Comparison of ENCODE assay signal across 21 mouse cellular contexts in genomic region chrX:76116562-76116961, GRCm38 (mm10).
A peak's percentile ranks its signal among the peaks of the same experiment; 100 is the strongest.
DNase-seq lines count a peak whose midpoint lies in the region; ATAC-seq and TF ChIP-seq lines count a peak whose summit lies in the region.
"Had no signal": no experiment of that assay in that cellular context is flagged by ENCODE, and none has a peak within 500 bp of the region (broad histone marks: within the 10 kb centered on the region; RNA-seq: fewer than 3 reads in every experiment).

No protein-coding gene starts in this region.

- TF ChIP-seq CTCF in embryonic fibroblast, embryonic 13.5 days (IDR thresholded peaks at IDR 0.05; ENCODE audit: borderline replicate concordance, insufficient read depth, low read length) = no peak

- H3K36me3 ChIP-seq in lung, embryonic 15.5 days = no peaks in the 10 kb centered on the region
- no peaks in the 10 kb centered on the region for H3K36me3 ChIP-seq in myocyte (ENCODE audit: control insufficient read depth, insufficient read depth)
- H3K36me3 ChIP-seq: embryonic facial prominence, embryonic 10.5 days; embryonic facial prominence, embryonic 12.5 days; forebrain, embryonic 10.5 days; forebrain, embryonic 12.5 days had no signal

- H3K27ac ChIP-seq in lung, embryonic 15.5 days = peak overlapping the region; percentile 53; the same call in 1 of the 2 replicates
- peak overlapping the region; percentile 40; the same call in 1 of the 2 replicates for H3K27ac ChIP-seq in embryonic fibroblast, embryonic 13.5 days (ENCODE audit: insufficient read depth, low read length)
- H3K27ac ChIP-seq: embryonic facial prominence, embryonic 10.5 days; embryonic facial prominence, embryonic 12.5 days; forebrain, embryonic 10.5 days; forebrain, embryonic 12.5 days had no signal

- no peaks in the 10 kb centered on the region for H3K4me1 ChIP-seq in lung, embryonic 15.5 days
- H3K4me1 ChIP-seq in embryonic fibroblast, embryonic 13.5 days (ENCODE audit: control insufficient read depth, insufficient read depth, low read length) = no peaks in the 10 kb centered on the region
- H3K4me1 ChIP-seq: embryonic facial prominence, embryonic 10.5 days; embryonic facial prominence, embryonic 12.5 days; forebrain, embryonic 10.5 days; forebrain, embryonic 12.5 days had no signal

- H3K4me2 ChIP-seq in lung, embryonic 15.5 days = no peak overlapping the region
- H3K4me2 ChIP-seq in myocyte (ENCODE audit: low read depth) = peak overlapping the region; percentile 8
- H3K4me2 ChIP-seq: embryonic facial prominence, embryonic 12.5 days; forebrain, embryonic 12.5 days had no signal

- H3ac ChIP-seq in myocyte (ENCODE audit: control insufficient read depth, insufficient read length) = no peak overlapping the region

- H3K9ac ChIP-seq in lung, embryonic 15.5 days = no peak overlapping the region
- H3K9ac ChIP-seq: embryonic facial prominence, embryonic 12.5 days; forebrain, embryonic 12.5 days had no signal

- H3K9me3 ChIP-seq in lung, embryonic 15.5 days = no peaks in the 10 kb centered on the region
- H3K9me3 ChIP-seq: embryonic facial prominence, embryonic 10.5 days; embryonic facial prominence, embryonic 12.5 days; forebrain, embryonic 10.5 days; forebrain, embryonic 12.5 days had no signal

- no peaks in the 10 kb centered on the region for H3K27me3 ChIP-seq in lung, embryonic 15.5 days
- no peaks in the 10 kb centered on the region for H3K27me3 ChIP-seq in myocyte (ENCODE audit: control insufficient read depth, insufficient read depth, insufficient read length)
- H3K27me3 ChIP-seq: embryonic facial prominence, embryonic 12.5 days; forebrain, embryonic 12.5 days had no signal

- no peak for TF ChIP-seq POLR2A in embryonic fibroblast, embryonic 13.5 days (IDR thresholded peaks at IDR 0.05; ENCODE audit: low read depth, low read length)
- TF ChIP-seq POLR2A in myocyte (IDR thresholded peaks at IDR 0.05; ENCODE audit: insufficient read length, low read depth) = no peak

- no peak overlapping the region for H3K4me3 ChIP-seq in lung, embryonic 15.5 days
- H3K4me3 ChIP-seq in embryonic fibroblast, embryonic 13.5 days (ENCODE audit: insufficient read depth, low read length) = no peak overlapping the region
- H3K4me3 ChIP-seq in myocyte = no peak overlapping the region
- H3K4me3 ChIP-seq: embryonic facial prominence, embryonic 10.5 days; embryonic facial prominence, embryonic 12.5 days; erythroblast, embryonic 14.5 days; forebrain, embryonic 10.5 days; forebrain, embryonic 12.5 days had no signal

- 45% methylated on average over 1 of the region's 1 CpGs for WGBS in lung, embryonic 15.5 days

- H3K79me2 ChIP-seq in myocyte (ENCODE audit: control insufficient read depth, insufficient read depth) = no peaks in the 10 kb centered on the region

- no peak for DNase-seq in lung, postnatal 10 days
- DNase-seq in kidney, postnatal 10 days = no peak
- DNase-seq: adrenal gland, adult 8-10 months; adrenal gland, postnatal 14 days; adrenal gland, postnatal 36 days; cerebellum, adult 11-12 months; cerebellum, adult 2 months; cerebellum, adult 9-10 months; cerebellum, postnatal 10 days; cerebellum, postnatal 25 days had no signal

- peak; percentile 70; the same call in 1 of the 2 replicates for ATAC-seq in lung, embryonic 15.5 days (ENCODE audit: borderline replicate concordance, extremely low read depth, low FRiP score, low TSS enrichment)
- ATAC-seq: activated CD4-positive, CD25-positive, alpha-beta regulatory T cell, adult 4 months; forebrain, embryonic 14.5 days; Patski had no signal

TF ChIP-seq in myocyte, 11 proteins besides CTCF, POLR2A, EP300 and RAD21:
- no peak for TF ChIP-seq CEBPB (IDR thresholded peaks at IDR 0.05; ENCODE audit: insufficient read depth, poor library complexity, severe bottlenecking)
- TF ChIP-seq TCF12 (IDR thresholded peaks at IDR 0.05; ENCODE audit: insufficient read depth, poor library complexity, severe bottlenecking) = no peak
- TF ChIP-seq E2F4 (IDR thresholded peaks at IDR 0.05; ENCODE audit: insufficient read depth) = no peak
- no peak for TF ChIP-seq USF1 (IDR thresholded peaks at IDR 0.05; ENCODE audit: low read depth)
- no peak for TF ChIP-seq REST (IDR thresholded peaks at IDR 0.05; ENCODE audit: insufficient read depth, insufficient read length)
- no peak for TF ChIP-seq MYOG (IDR thresholded peaks at IDR 0.05; ENCODE audit: control insufficient read depth in 1 of 3, insufficient read depth in 1 of 3, insufficient read length in 2 of 3, low read depth in 2 of 3)
- no peak for TF ChIP-seq MYOD1 (IDR thresholded peaks at IDR 0.05; ENCODE audit: control insufficient read depth in 1 of 3, insufficient read length in 2 of 3, low read depth in 2 of 3)
- no peak for TF ChIP-seq POLR2AphosphoS2 (IDR thresholded peaks at IDR 0.05; ENCODE audit: insufficient read length, low read depth)
- TF ChIP-seq MAX (IDR thresholded peaks at IDR 0.05; ENCODE audit: low read depth) = no peak
- TF ChIP-seq TCF3 (IDR thresholded peaks at IDR 0.05; ENCODE audit: insufficient read length, low read depth) = no peak
- TF ChIP-seq SRF (IDR thresholded peaks at IDR 0.05; ENCODE audit: control insufficient read depth, insufficient read length, low read depth) = no peak
